Mouse (Mus musculus): ENCODE measurements around the gene Tbc1d8. TPM values are rescaled to one million over a fixed set of nuclear protein-coding genes. Genes with fewer than 3 reads are reported as not detected.
A peak's percentile ranks its signal among the peaks of the same experiment; 100 is the strongest.

Tbc1d8 gene
- total and polyA plus RNA-seq, 3 experiments, result 1.5 to 2.4 TPM; not detected in 1

GRCm38 (mm10) chr1:39487370-39487769 lies 8.8 kb upstream of the Tbc1d8 start:
- TF ChIP-seq RAD21 (IDR thresholded peaks at IDR 0.05; ENCODE audit: low read depth, low read length), result no peak
- no peak for TF ChIP-seq ZC3H11A (IDR thresholded peaks at IDR 0.05; ENCODE audit: low read depth, low read length)
- no peak for TF ChIP-seq MYC (IDR thresholded peaks at IDR 0.05; ENCODE audit: low read depth, low read length)
- no peak for TF ChIP-seq GABPA (IDR thresholded peaks at IDR 0.05; ENCODE audit: low read depth, low read length)
- no peak for TF ChIP-seq ZNF384 (IDR thresholded peaks at IDR 0.05; ENCODE audit: low read depth, low read length)
- no peak for TF ChIP-seq MAFK (IDR thresholded peaks at IDR 0.05; ENCODE audit: borderline replicate concordance, low read depth, low read length)
- no peak for TF ChIP-seq BHLHE40 (IDR thresholded peaks at IDR 0.05; ENCODE audit: borderline replicate concordance, low read depth, low read length)
- no peak for TF ChIP-seq MAX (IDR thresholded peaks at IDR 0.05; ENCODE audit: low read length)
- TF ChIP-seq MAZ (IDR thresholded peaks at IDR 0.05; ENCODE audit: low read depth, low read length), result no peak
- no peak for TF ChIP-seq GATA1 (IDR thresholded peaks at IDR 0.05; ENCODE audit: low read depth, low read length)
- no peak for TF ChIP-seq TBP (IDR thresholded peaks at IDR 0.05; ENCODE audit: low read depth, low read length)
- peaks cover 0 to 10% of the 10 kb centered on the region in 2 experiments; a peak in 2 of 4 replicates for H3K4me1 ChIP-seq (ENCODE audit: control insufficient read depth in 1 of 2, insufficient read depth in 2 of 2, low read length in 2 of 2)
- H3K4me3 ChIP-seq (ENCODE audit: control insufficient read depth in 1 of 2, insufficient read depth in 1 of 2, low read depth in 2 of 2, low read length in 2 of 2), result no peak overlapping the region
- no peaks in the 10 kb centered on the region for H3K27me3 ChIP-seq (ENCODE audit: control insufficient read depth in 1 of 2, insufficient read depth in 2 of 2, low read length in 2 of 2)
- no peaks in the 10 kb centered on the region for H3K79me2 ChIP-seq (ENCODE audit: control insufficient read depth, insufficient read depth, low read length, poor library complexity)
- DNase-seq (ENCODE audit: low read depth, low spot score), result no peak
- no peak overlapping the region for H3K9ac ChIP-seq (ENCODE audit: control insufficient read depth, low read depth, low read length, poor library complexity, severe bottlenecking)
- no peaks in the 10 kb centered on the region for H3K9me3 ChIP-seq (replicated peaks; ENCODE audit: insufficient read depth, low read length)
- H3K36me3 ChIP-seq (ENCODE audit: control insufficient read depth in 1 of 2, insufficient read depth in 2 of 2, low read length in 2 of 2), result peaks cover 0 to 5% of the 10 kb centered on the region in 2 experiments; a peak in 2 of 4 replicates
- no peak overlapping the region for H3K27ac ChIP-seq (ENCODE audit: control insufficient read depth, low read depth, low read length)

DNA sequence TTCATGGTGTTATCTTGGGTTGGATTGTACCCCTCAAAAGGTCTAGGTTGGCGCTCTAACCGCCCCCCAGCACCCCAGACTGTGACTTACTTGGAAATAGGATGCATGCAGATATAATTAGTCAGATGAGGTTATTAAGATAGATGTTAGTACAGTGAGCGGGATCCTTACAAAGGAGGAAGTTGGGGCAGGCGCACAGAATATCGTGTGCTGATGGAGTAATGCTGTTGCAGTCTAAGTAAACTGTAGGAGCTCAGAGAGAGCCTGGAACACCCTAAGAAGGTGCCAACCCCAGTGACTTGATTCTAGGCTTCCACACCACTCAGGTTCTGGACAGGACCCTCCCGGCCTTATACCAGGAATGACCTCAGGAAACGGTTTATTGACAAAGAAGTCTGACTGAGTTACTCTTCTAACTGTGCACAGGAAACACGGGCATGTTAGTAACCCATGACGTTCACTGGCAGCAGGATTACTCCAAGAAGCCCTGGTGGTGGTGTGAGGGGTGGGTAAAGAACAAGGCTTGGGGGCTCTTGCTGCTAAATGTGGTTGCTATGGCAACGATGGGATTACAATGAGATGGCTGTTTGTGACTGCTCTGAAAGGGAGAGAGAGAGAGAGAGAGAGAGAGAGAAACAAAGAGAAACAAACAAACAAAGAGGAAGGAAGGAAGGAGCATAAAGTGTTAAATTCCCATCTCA lies 3.7 kb upstream of the Tbc1d8 start:
- H3K9ac ChIP-seq (ENCODE audit: control insufficient read depth, low read depth, low read length, poor library complexity, severe bottlenecking), result peak overlapping the region; percentile 64
- H3K4me1 ChIP-seq (ENCODE audit: control insufficient read depth in 1 of 2, insufficient read depth in 2 of 2, low read length in 2 of 2), result peaks cover 3 to 22% of the 10 kb centered on the region in 2 experiments
- H3K36me3 ChIP-seq (ENCODE audit: control insufficient read depth in 1 of 2, insufficient read depth in 2 of 2, low read length in 2 of 2), result peaks cover 0 to 7% of the 10 kb centered on the region in 2 experiments; a peak in 2 of 4 replicates
- peak; percentile 83 for DNase-seq (ENCODE audit: low read depth, low spot score)
- H3K79me2 ChIP-seq (ENCODE audit: control insufficient read depth, insufficient read depth, low read length, poor library complexity), result no peaks in the 10 kb centered on the region; the same call in 1 of the 2 replicates
- TF ChIP-seq MAZ (IDR thresholded peaks at IDR 0.05; ENCODE audit: low read depth, low read length) (no peak), SIN3A (IDR thresholded peaks at IDR 0.05; ENCODE audit: low read length) (peak; percentile 28; the same call in 1 of the 2 replicates), ELF1 (IDR thresholded peaks at IDR 0.05; ENCODE audit: low read depth, low read length) (0 out of 2 replicates have a peak, but pooled peaks have one; percentile 22), ETS1 (IDR thresholded peaks at IDR 0.05; ENCODE audit: low read depth, low read length) (peak; percentile 42; the same call in 1 of the 2 replicates), KAT2A (conservative IDR thresholded peaks at IDR 0.05; ENCODE audit: low read depth, low read length) (no peak), MXI1 (IDR thresholded peaks at IDR 0.05; ENCODE audit: low read depth, low read length) (peak; percentile 44; the same call in 1 of the 2 replicates), EP300 (IDR thresholded peaks at IDR 0.05; ENCODE audit: low read depth in 1 of 2, low read length in 2 of 2) (peak in 1 of 2 experiments; percentile 12; a peak in 1 of 4 replicates), TBP (IDR thresholded peaks at IDR 0.05; ENCODE audit: low read depth, low read length) (0 out of 2 replicates have a peak, but pooled peaks have one; percentile 21), HCFC1 (IDR thresholded peaks at IDR 0.05; ENCODE audit: low read depth, low read length) (0 out of 2 replicates have a peak, but pooled peaks have one; percentile 24), UBTF (IDR thresholded peaks at IDR 0.05; ENCODE audit: borderline replicate concordance, insufficient read depth, low read depth, low read length) (no peak)
- H3K27me3 ChIP-seq (ENCODE audit: control insufficient read depth in 1 of 2, insufficient read depth in 2 of 2, low read length in 2 of 2), result no peaks in the 10 kb centered on the region
- peak overlapping the region; percentile 70 for H3K27ac ChIP-seq (ENCODE audit: control insufficient read depth, low read depth, low read length)
- peak overlapping the region; percentile 56 to 60 for H3K4me3 ChIP-seq (ENCODE audit: control insufficient read depth in 1 of 2, insufficient read depth in 1 of 2, low read depth in 2 of 2, low read length in 2 of 2)
- H3K9me3 ChIP-seq (replicated peaks; ENCODE audit: insufficient read depth, low read length), result no peaks in the 10 kb centered on the region
